Comparison of ENCODE assay signal across 11 mouse cellular contexts in the genomic region with DNA sequence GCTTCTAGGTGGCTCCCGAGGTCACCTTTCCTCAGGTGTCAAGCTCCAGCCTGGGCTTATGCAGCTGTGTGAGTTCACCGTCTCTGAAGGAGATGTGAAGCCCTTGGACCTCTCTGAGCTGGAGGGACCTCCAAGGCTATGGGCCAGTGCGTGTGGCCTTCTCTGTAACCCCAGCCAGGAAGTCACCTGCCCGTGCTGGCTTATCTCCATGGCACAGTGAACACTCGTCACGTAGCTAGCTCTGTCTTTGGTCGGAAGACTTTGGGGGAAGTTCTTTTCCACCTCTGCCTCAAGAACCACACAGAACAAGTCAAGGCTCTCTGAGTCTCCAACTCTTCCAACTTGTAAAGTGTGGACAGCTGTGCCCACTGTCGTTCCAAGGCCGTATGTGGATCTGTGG. TPM values are rescaled to one million over a fixed set of nuclear protein-coding genes. Genes with fewer than 3 reads are reported as not detected.
A peak's percentile ranks its signal among the peaks of the same experiment; 100 is the strongest.
DNase-seq lines count a peak whose midpoint lies in the region; ATAC-seq and TF ChIP-seq lines count a peak whose summit lies in the region.
"Had no signal": no experiment of that assay in that cellular context is flagged by ENCODE, and none has a peak within 500 bp of the region (broad histone marks: within the 10 kb centered on the region; RNA-seq: fewer than 3 reads in every experiment).

No protein-coding gene starts in this region.

- DNase-seq in heart, postnatal 25 days (ENCODE audit: low spot score) = no peak
- DNase-seq in embryonic facial prominence, embryonic 11.5 days (ENCODE audit: low spot score) = no peak
- no peak for DNase-seq in midbrain, postnatal 0 days (ENCODE audit: low spot score)
- DNase-seq in gastrocnemius, postnatal 36 days = no peak
- DNase-seq in MN1 (ENCODE audit: low spot score) = no peak
- DNase-seq in left cerebral cortex, adult 9 months (ENCODE audit: low spot score in 2 of 2) = no peak

- intact Hi-C loops in heart, postnatal 25 days (cut with DNase I) = no loop called here
- intact Hi-C loops in gastrocnemius, postnatal 36 days (cut with DNase I) = no loop called here

- H3K27ac ChIP-seq in heart, embryonic 15.5 days = peak overlapping the region; percentile 83
- H3K27ac ChIP-seq in embryonic facial prominence, embryonic 11.5 days (replicated peaks; ENCODE audit: low read depth, low read length) = peak overlapping the region; percentile 67
- peak overlapping the region; percentile 87 for H3K27ac ChIP-seq in hindbrain, embryonic 13.5 days
- H3K27ac ChIP-seq in midbrain, postnatal 0 days (ENCODE audit: low read depth, low read length) = peak overlapping the region; percentile 80
- H3K27ac ChIP-seq: liver, embryonic 15.5 days had no signal

- H3K4me3 ChIP-seq in heart, embryonic 15.5 days = no peak overlapping the region
- H3K4me3 ChIP-seq in embryonic facial prominence, embryonic 11.5 days (ENCODE audit: low read depth, low read length) = no peak overlapping the region
- H3K4me3 ChIP-seq in hindbrain, embryonic 13.5 days = no peak overlapping the region
- H3K4me3 ChIP-seq in midbrain, postnatal 0 days (ENCODE audit: low read depth, low read length) = no peak overlapping the region
- H3K4me3 ChIP-seq: liver, embryonic 15.5 days; myocyte had no signal

- H3K36me3 ChIP-seq in heart, embryonic 15.5 days = no peaks in the 10 kb centered on the region
- H3K36me3 ChIP-seq in embryonic facial prominence, embryonic 11.5 days (replicated peaks; ENCODE audit: control insufficient read depth, insufficient read depth, low read depth, low read length) = no peaks in the 10 kb centered on the region
- H3K36me3 ChIP-seq in hindbrain, embryonic 13.5 days = no peaks in the 10 kb centered on the region
- H3K36me3 ChIP-seq in midbrain, postnatal 0 days (ENCODE audit: insufficient read depth, low read length) = no peaks in the 10 kb centered on the region
- H3K36me3 ChIP-seq: liver, embryonic 15.5 days had no signal

- no peak overlapping the region for H3K4me2 ChIP-seq in heart, embryonic 15.5 days
- no peak overlapping the region for H3K4me2 ChIP-seq in embryonic facial prominence, embryonic 11.5 days (ENCODE audit: low read depth, low read length)
- peak overlapping the region; percentile 29; the same call in 1 of the 2 replicates for H3K4me2 ChIP-seq in hindbrain, embryonic 13.5 days
- H3K4me2 ChIP-seq in midbrain, postnatal 0 days (ENCODE audit: low read depth, low read length, poor library complexity, severe bottlenecking) = no peak overlapping the region
- H3K4me2 ChIP-seq: liver, embryonic 15.5 days had no signal

- ATAC-seq in heart, embryonic 15.5 days (replicated peaks; ENCODE audit: insufficient number of reproducible peaks, insufficient read depth, low FRiP score, low read depth) = no peak
- no peak for ATAC-seq in embryonic facial prominence, embryonic 11.5 days (replicated peaks; ENCODE audit: insufficient number of reproducible peaks, low FRiP score, low TSS enrichment, low read depth)
- no peak for ATAC-seq in hindbrain, embryonic 13.5 days (ENCODE audit: low FRiP score)
- ATAC-seq in midbrain, postnatal 0 days (ENCODE audit: low FRiP score) = no peak
- ATAC-seq: activated CD4-positive, CD25-positive, alpha-beta regulatory T cell, adult 4 months had no signal

- peaks cover 36% of the 10 kb centered on the region for H3K4me1 ChIP-seq in heart, embryonic 15.5 days (replicated peaks)
- peaks cover 3% of the 10 kb centered on the region for H3K4me1 ChIP-seq in embryonic facial prominence, embryonic 11.5 days (ENCODE audit: control insufficient read depth, insufficient read depth, low read length)
- peaks cover 37% of the 10 kb centered on the region for H3K4me1 ChIP-seq in hindbrain, embryonic 13.5 days (replicated peaks)
- peaks cover 9% of the 10 kb centered on the region; the same call in 1 of the 2 replicates for H3K4me1 ChIP-seq in midbrain, postnatal 0 days (ENCODE audit: insufficient read depth, low read length)

- WGBS in heart, embryonic 15.5 days = 60% methylated on average over 9 of the region's 9 CpGs
- WGBS in embryonic facial prominence, embryonic 11.5 days = 77% methylated on average over 9 of the region's 9 CpGs
- WGBS in hindbrain, embryonic 13.5 days = 87% methylated on average over 9 of the region's 9 CpGs
- WGBS in midbrain, postnatal 0 days = 79% methylated on average over 9 of the region's 9 CpGs

- H3K27me3 ChIP-seq in heart, embryonic 15.5 days = no peaks in the 10 kb centered on the region
- H3K27me3 ChIP-seq in embryonic facial prominence, embryonic 11.5 days (ENCODE audit: control insufficient read depth, insufficient read depth, low read length) = no peaks in the 10 kb centered on the region
- no peaks in the 10 kb centered on the region for H3K27me3 ChIP-seq in hindbrain, embryonic 13.5 days
- H3K27me3 ChIP-seq in midbrain, postnatal 0 days (ENCODE audit: insufficient read depth, low read length) = no peaks in the 10 kb centered on the region

- TF ChIP-seq CTCF in midbrain, postnatal 0 days (IDR thresholded peaks at IDR 0.05) = no peak

- H3K9ac ChIP-seq in heart, embryonic 15.5 days = no peak overlapping the region
- H3K9ac ChIP-seq in embryonic facial prominence, embryonic 11.5 days (replicated peaks; ENCODE audit: low read length) = no peak overlapping the region
- H3K9ac ChIP-seq in hindbrain, embryonic 13.5 days = peak overlapping the region; percentile 63; the same call in 1 of the 2 replicates
- H3K9ac ChIP-seq in midbrain, postnatal 0 days (replicated peaks; ENCODE audit: low read length, poor library complexity, severe bottlenecking) = no peak overlapping the region
- H3K9ac ChIP-seq: liver, embryonic 15.5 days had no signal

- H3K9me3 ChIP-seq in heart, embryonic 15.5 days (replicated peaks) = no peaks in the 10 kb centered on the region
- no peaks in the 10 kb centered on the region for H3K9me3 ChIP-seq in embryonic facial prominence, embryonic 11.5 days (replicated peaks; ENCODE audit: control insufficient read depth, low read length)
- no peaks in the 10 kb centered on the region for H3K9me3 ChIP-seq in hindbrain, embryonic 13.5 days
- no peaks in the 10 kb centered on the region for H3K9me3 ChIP-seq in midbrain, postnatal 0 days (ENCODE audit: low read length)
- H3K9me3 ChIP-seq: liver, embryonic 15.5 days had no signal

RNA-seq across cellular contexts. Expression of gene Sox10, which starts 29.0 kb away (rescaled TPM):
- polyA plus RNA-seq in heart, embryonic 15.5 days (2015; fragmentation: Nextera tagmentation; extraction: Ambion mirVana) = 0.45 and 1.3 TPM in 2 replicates
- total RNA-seq in heart, postnatal 25 days (2021) = 1 to 10 TPM in 1 of 2 experiments, under 1 TPM in 1; 0.92 to 1.3 TPM
- polyA plus RNA-seq in embryonic facial prominence, embryonic 11.5 days (2014; fragmentation: Nextera tagmentation; extraction: Ambion mirVana) = 11.6 and 12.2 TPM in 2 replicates
- 6.6 and 8.1 TPM in 2 replicates for polyA plus RNA-seq in hindbrain, embryonic 13.5 days (2015; fragmentation: Nextera tagmentation; extraction: Ambion mirVana)
- 19.2 and 21.1 TPM in 2 replicates for total RNA-seq in midbrain, postnatal 0 days (2014; rRNA removed)
- 6.8 and 8.9 TPM in 2 replicates for polyA plus RNA-seq in midbrain, postnatal 0 days (2015; fragmentation: Nextera tagmentation; extraction: Ambion mirVana)
- total RNA-seq in gastrocnemius, postnatal 36 days (2021) = 1 to 10 TPM in 1 of 2 experiments, under 1 TPM in 1; 0.97 to 1.8 TPM
- polyA plus RNA-seq: activated CD4-positive, CD25-positive, alpha-beta regulatory T cell, adult 4 months; myocyte had no signal

RNA-seq across cellular contexts. Expression of gene Pick1, which starts 34.9 kb away (rescaled TPM):
- 29.5 and 39.9 TPM in 2 replicates for polyA plus RNA-seq in heart, embryonic 15.5 days (2015; fragmentation: Nextera tagmentation; extraction: Ambion mirVana)
- 10 to 100 TPM; 21.5 to 22.3 TPM for total RNA-seq in heart, postnatal 25 days (2021)
- 17.2 and 18.0 TPM in 2 replicates for polyA plus RNA-seq in embryonic facial prominence, embryonic 11.5 days (2014; fragmentation: Nextera tagmentation; extraction: Ambion mirVana)
- 83.8 and 90.6 TPM in 2 replicates for polyA plus RNA-seq in hindbrain, embryonic 13.5 days (2015; fragmentation: Nextera tagmentation; extraction: Ambion mirVana)
- total RNA-seq in midbrain, postnatal 0 days (2014; rRNA removed) = 65.8 and 81.1 TPM in 2 replicates
- polyA plus RNA-seq in midbrain, postnatal 0 days (2015; fragmentation: Nextera tagmentation; extraction: Ambion mirVana) = 78.1 and 84.2 TPM in 2 replicates
- total RNA-seq in gastrocnemius, postnatal 36 days (2021) = 10 to 100 TPM; 26.9 to 30.9 TPM

RNA-seq across cellular contexts. Expression of gene Gm49486, which starts 35.1 kb away (rescaled TPM):
- 0.61 and 0.73 TPM in 2 replicates for polyA plus RNA-seq in heart, embryonic 15.5 days (2015; fragmentation: Nextera tagmentation; extraction: Ambion mirVana)
- total RNA-seq in heart, postnatal 25 days (2021) = under 1 TPM; 0.55 to 0.73 TPM
- polyA plus RNA-seq in embryonic facial prominence, embryonic 11.5 days (2014; fragmentation: Nextera tagmentation; extraction: Ambion mirVana) = 0.32 and 0.41 TPM in 2 replicates
- polyA plus RNA-seq in hindbrain, embryonic 13.5 days (2015; fragmentation: Nextera tagmentation; extraction: Ambion mirVana) = 1.6 and 2.0 TPM in 2 replicates
- total RNA-seq in midbrain, postnatal 0 days (2014; rRNA removed) = 1.8 and 3.7 TPM in 2 replicates
- polyA plus RNA-seq in midbrain, postnatal 0 days (2015; fragmentation: Nextera tagmentation; extraction: Ambion mirVana) = 1.1 and 2.0 TPM in 2 replicates
- total RNA-seq in gastrocnemius, postnatal 36 days (2021) = under 1 TPM in 1 of 2 experiments, not detected in 1; 0.46 TPM
- polyA plus RNA-seq: liver, embryonic 15.5 days had no signal

RNA-seq across cellular contexts. Expression of gene 1700088E04Rik, which starts 53.0 kb away (rescaled TPM):
- 7.4 and 8.1 TPM in 2 replicates for polyA plus RNA-seq in heart, embryonic 15.5 days (2015; fragmentation: Nextera tagmentation; extraction: Ambion mirVana)
- total RNA-seq in heart, postnatal 25 days (2021) = 1 to 10 TPM; 1.6 to 1.7 TPM
- 6.8 and 7.9 TPM in 2 replicates for polyA plus RNA-seq in embryonic facial prominence, embryonic 11.5 days (2014; fragmentation: Nextera tagmentation; extraction: Ambion mirVana)
- 15.3 and 22.1 TPM in 2 replicates for polyA plus RNA-seq in hindbrain, embryonic 13.5 days (2015; fragmentation: Nextera tagmentation; extraction: Ambion mirVana)
- total RNA-seq in midbrain, postnatal 0 days (2014; rRNA removed) = 9.5 and 11.7 TPM in 2 replicates
- polyA plus RNA-seq in midbrain, postnatal 0 days (2015; fragmentation: Nextera tagmentation; extraction: Ambion mirVana) = 15.9 and 21.6 TPM in 2 replicates
- 1 to 10 TPM in 1 of 2 experiments, under 1 TPM in 1; 0.66 to 1.2 TPM for total RNA-seq in gastrocnemius, postnatal 36 days (2021)

RNA-seq across cellular contexts. Expression of gene Polr2f, which starts 53.2 kb away (rescaled TPM):
- polyA plus RNA-seq in heart, embryonic 15.5 days (2015; fragmentation: Nextera tagmentation; extraction: Ambion mirVana) = 207 and 240 TPM in 2 replicates
- total RNA-seq in heart, postnatal 25 days (2021) = 100 to 1,000 TPM; 132 TPM
- 388 and 414 TPM in 2 replicates for polyA plus RNA-seq in embryonic facial prominence, embryonic 11.5 days (2014; fragmentation: Nextera tagmentation; extraction: Ambion mirVana)
- polyA plus RNA-seq in hindbrain, embryonic 13.5 days (2015; fragmentation: Nextera tagmentation; extraction: Ambion mirVana) = 263 and 295 TPM in 2 replicates
- 59.7 and 67.5 TPM in 2 replicates for total RNA-seq in midbrain, postnatal 0 days (2014; rRNA removed)
- polyA plus RNA-seq in midbrain, postnatal 0 days (2015; fragmentation: Nextera tagmentation; extraction: Ambion mirVana) = 341 and 344 TPM in 2 replicates
- total RNA-seq in gastrocnemius, postnatal 36 days (2021) = 10 to 100 TPM; 65.9 to 67.1 TPM
